Mouse (Mus musculus): Measurements from ENCODE around the gene Rrp12. TPM values are rescaled to one million over a fixed set of nuclear protein-coding genes. Genes with fewer than 3 reads are reported as not detected.
"Not testable (repeated sequence)": the region's sequence is repeated elsewhere in the genome, so short reads cannot be mapped to it uniquely, and the experiment has no call there.

Gene Rrp12
- total RNA-seq, 2 experiments from 2014 or later = 27.6 to 28.4 TPM

- DNase-seq = no peak
These were observed 10.5 kb upstream of the Rrp12 start for GRCm38 (mm10) chr19:41906311-41907078.

- no peak for DNase-seq
These were observed 9.3 kb upstream of the Rrp12 start for GRCm38 (mm10) chr19:41905246-41905645.

- no peak for DNase-seq
These were observed 7.0 kb upstream of the Rrp12 start for GRCm38 (mm10) chr19:41902848-41903593.

GRCm38 (mm10) chr19:41901696-41902095 is 5.7 kb upstream of the Rrp12 start:
- no peak for DNase-seq

- no peak for DNase-seq
These were observed 4.6 kb upstream of the Rrp12 start for GRCm38 (mm10) chr19:41900495-41901090.

- DNase-seq = no peak
These were observed 2.9 kb upstream of the Rrp12 start for GRCm38 (mm10) chr19:41898860-41899259.

- DNase-seq = no peak
These were observed 342 bp upstream of the Rrp12 start for GRCm38 (mm10) chr19:41896319-41896711.

GRCm38 (mm10) chr19:41894959-41895358 is 1.0 kb downstream of the Rrp12 start:
- DNase-seq = no peak

GRCm38 (mm10) chr19:41888191-41888590 is 7.8 kb downstream of the Rrp12 start:
- DNase-seq = no peak

GRCm38 (mm10) chr19:41883882-41884281 is 12.1 kb downstream of the Rrp12 start:
- DNase-seq = no peak

GRCm38 (mm10) chr19:41881842-41882241 is 14.1 kb downstream of the Rrp12 start:
- no peak for DNase-seq

- no peak for DNase-seq
These were observed 21.6 kb downstream of the Rrp12 start for GRCm38 (mm10) chr19:41874356-41874755.

- DNase-seq = no peak
These were observed 23.7 kb downstream of the Rrp12 start for GRCm38 (mm10) chr19:41872285-41872684.

GRCm38 (mm10) chr19:41869946-41870345 is 26.0 kb downstream of the Rrp12 start:
- not testable (repeated sequence) for DNase-seq

- DNase-seq = no peak
These were observed 26.7 kb downstream of the Rrp12 start for GRCm38 (mm10) chr19:41869296-41869695.

- DNase-seq = no peak
These were observed 29.3 kb downstream of the Rrp12 start for GRCm38 (mm10) chr19:41866707-41867106.

GRCm38 (mm10) chr19:41857816-41858310 is 38.1 kb downstream of the Rrp12 start:
- no peak for DNase-seq

- DNase-seq = no peak
These were observed 38.7 kb downstream of the Rrp12 start for GRCm38 (mm10) chr19:41857086-41857762.

- DNase-seq = no peak
These were observed 43.5 kb downstream of the Rrp12 start for GRCm38 (mm10) chr19:41852423-41852822.

- no peak for DNase-seq
These were observed 45.0 kb downstream of the Rrp12 start for GRCm38 (mm10) chr19:41850719-41851543.

- DNase-seq = no peak
These were observed 45.8 kb downstream of the Rrp12 start for GRCm38 (mm10) chr19:41850021-41850718.

All from gastrocnemius, postnatal 10 days (tissue).